Mouse (Mus musculus): ENCODE data around the gene Sgms1.

Sgms1 gene

GRCm38 (mm10) chr19:32199133-32199532 is 190.4 kb downstream of the Sgms1 start:
- DNase-seq, result no peak

DNA sequence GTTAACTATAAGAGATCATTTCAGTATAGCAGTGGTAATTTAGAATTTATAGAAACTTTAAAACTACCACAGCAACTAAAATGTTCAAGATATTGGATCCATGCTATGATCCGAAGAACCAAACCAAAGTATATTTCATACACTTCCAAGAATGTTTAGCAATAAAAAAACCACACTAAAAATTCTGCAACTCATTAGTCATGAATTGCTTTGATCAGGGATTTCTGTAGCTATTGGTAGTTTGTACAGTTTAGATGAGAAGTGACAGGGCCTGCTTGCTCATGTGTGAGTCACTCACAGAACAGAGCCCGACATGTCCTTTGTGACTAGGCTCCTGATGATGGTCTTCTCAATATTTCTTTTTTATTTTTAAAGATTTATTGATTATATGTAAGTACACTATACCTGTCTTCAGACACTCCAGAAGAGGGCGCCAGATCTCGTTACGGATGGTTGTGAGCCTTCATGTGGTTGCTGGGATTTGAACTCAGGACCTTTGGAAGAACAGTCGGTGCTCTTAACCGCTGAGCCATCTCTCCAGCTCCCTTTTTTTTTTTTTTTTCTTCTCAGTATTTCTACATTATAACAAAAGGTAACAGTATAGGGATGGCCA is 190.9 kb downstream of the Sgms1 start:
- no peak for DNase-seq

- no peak for DNase-seq
Observed at GRCm38 (mm10) chr19:32196976-32197819, 192.3 kb downstream of the Sgms1 start.

DNA sequence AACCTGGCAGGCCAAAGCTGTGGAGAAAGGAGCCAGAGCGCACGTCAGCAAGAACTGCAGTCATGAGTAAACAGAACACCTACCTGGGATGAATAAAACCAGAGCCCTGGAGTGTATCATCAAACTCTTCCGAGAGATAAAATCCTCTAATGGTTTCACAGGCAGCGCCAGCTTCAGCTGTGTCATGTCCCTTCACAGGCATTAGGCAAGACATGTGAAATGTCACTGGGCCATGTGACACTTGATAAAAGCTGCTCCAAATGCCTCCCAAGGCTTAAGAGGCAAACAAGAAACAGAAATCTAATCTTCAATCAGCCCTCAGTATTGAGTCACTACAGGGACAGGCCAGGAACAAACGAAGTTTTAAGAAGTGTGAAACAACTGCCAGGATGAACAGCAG is 193.3 kb downstream of the Sgms1 start:
- DNase-seq, result no peak

- no peak for DNase-seq
Observed at GRCm38 (mm10) chr19:32194863-32195262, 194.7 kb downstream of the Sgms1 start.

DNA sequence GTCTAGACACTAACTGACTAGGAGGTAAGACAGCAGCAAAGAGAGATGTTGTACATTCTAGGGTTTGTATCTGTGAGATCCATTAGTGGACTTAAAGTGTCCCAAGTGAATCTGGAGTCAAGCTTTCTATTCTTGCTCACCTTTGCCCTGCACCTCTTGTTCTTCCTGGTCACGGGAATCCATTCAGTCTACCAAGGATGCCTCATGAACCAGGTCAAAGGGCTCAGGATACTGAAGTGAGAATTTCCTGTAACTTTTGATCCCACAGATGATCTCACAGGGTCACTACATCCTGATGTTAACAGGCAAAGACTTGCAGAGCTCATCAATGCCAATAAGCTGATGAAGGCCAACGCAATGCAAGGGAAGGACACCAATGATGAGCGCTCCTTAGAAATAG is 195.4 kb downstream of the Sgms1 start:
- no peak for DNase-seq

GRCm38 (mm10) chr19:32191596-32191995 is 197.9 kb downstream of the Sgms1 start:
- DNase-seq, result no peak

GRCm38 (mm10) chr19:32189961-32190360 is 199.6 kb downstream of the Sgms1 start:
- no peak for DNase-seq

DNA sequence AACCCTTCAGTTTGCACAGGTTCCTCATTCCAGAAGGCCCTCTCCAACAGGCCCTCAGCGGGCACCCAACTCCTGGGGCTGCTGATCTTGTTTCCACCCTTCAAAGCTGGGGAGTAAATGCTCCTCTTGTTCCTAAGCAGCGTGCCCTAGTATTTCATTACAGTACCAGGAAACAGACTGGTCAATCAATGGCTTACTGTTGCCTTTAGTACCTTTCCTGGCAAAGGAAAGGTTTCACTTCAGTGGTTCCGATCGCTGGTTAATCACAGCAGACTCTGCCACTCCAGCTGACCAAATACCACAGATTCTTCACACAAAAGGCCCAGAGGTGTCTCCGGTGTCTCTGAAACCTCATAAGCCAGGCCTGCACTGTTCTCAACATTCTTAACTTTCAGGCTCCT is 200.5 kb downstream of the Sgms1 start:
- DNase-seq, result no peak

DNA sequence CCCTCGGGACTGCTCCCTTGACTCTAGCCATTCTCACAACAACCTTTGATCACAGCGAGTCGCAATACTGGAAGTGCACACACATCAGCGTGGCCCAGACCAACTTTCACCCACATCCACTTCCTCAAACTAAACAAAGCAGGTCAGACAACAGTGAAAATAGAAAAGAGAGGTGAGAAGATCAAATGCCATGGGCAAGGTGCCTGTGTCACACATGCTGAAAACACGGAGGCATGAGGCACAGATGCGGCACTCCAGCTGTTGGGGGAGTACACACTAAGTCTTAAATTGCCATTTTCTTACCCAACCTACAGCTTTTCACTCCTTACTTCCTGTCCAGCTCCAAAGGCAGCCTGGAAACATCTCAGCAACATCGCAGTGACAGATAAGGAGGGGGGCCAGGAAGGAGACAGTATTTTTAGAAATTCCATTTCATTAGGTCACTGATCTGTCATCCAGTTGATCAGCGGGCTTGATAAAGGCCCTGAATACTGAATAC is 202.9 kb downstream of the Sgms1 start:
- DNase-seq, result no peak

GRCm38 (mm10) chr19:32183005-32183404 is 206.5 kb downstream of the Sgms1 start:
- no peak for DNase-seq

DNA sequence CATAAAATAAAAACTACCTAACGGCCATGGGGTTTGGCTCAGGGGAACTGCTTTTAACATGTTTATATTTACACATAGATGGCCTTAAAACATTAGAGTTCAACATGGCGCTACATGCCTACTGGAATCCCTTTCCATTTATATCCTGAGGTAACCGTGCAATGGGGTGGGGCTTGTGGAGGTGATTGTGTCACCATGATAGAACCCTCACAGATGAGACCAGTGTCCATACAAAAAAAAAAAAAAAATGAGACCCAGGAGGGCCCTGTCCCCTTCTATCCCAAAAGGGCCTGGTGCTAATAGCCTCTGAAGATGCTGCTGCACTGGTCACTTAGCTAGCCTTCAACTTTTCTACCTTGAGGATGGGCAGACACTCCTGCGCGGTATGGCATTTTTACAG is 207.0 kb downstream of the Sgms1 start:
- DNase-seq, result no peak

DNA sequence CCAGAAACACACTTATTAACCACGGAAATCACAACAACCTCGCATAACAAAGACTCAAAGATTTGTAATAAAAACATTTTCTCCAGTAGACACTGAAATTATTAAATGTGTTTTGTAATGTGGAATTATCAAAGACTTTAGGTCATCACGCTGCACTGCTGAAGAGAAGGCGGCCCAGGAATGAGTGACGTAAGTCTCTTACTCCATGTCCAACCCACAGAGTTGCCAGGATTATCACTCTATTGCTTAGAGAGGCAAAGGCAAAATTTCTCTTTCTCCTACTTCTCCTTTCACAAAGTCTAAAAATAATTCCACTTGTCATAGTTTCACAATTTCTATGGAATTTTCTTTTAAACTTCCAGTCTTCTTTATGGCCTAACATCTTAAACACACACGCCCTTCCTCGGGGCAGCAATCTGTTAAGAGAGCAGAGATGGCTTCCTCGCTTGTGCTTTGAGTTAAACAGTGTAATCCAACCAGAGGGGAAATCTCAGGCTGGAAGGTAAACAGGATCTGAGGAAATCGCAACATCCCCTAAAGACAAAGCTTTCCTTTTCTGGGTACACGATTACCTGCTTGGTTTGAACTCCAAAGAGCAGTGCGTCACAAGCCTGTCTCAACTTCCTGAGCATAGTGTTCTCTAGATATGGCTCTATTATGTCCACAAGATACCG is 207.7 kb downstream of the Sgms1 start:
- DNase-seq, result no peak

DNA sequence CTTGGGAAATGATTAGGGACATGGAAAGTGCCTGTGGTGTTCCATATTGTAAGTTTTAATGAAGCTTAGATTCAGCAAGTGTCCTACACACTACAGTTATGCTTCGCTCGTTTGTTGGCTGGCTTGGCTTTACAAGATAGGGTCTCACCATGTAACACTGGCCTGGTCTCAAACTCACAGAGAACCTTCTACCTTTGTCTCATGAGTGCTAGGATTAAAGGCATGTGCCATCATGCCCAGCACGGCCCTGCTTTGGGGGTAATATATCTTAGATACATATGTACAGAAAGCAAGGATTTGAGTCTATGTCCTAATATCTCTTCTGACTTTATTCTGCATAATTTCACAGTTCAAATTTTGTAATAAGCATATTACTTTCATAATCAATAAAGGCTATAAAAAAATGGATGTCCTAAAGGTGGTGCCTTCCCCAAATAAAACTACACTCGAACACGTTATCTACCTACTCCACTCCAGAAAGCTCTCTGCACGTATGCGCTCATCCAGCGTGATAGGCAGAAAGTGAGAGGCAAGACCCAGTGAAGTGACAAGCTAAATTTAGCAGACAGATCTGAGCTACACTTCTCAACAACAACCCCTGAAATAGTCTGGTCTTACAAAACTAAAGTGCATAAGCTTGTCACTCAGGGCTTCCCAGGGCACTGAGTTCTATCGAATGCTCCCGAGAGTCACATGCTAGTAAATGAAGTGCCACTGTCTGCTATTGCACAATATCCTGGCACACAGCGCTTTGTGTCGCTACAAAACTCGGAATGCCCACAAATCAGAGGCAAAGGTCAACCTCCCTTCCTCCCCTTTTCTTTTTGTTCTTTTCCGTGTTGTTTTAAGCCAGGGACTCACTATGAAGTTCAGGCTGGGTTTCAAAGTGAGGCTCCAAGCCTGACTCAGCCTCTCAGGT is 208.5 kb downstream of the Sgms1 start:
- no peak for DNase-seq

DNA sequence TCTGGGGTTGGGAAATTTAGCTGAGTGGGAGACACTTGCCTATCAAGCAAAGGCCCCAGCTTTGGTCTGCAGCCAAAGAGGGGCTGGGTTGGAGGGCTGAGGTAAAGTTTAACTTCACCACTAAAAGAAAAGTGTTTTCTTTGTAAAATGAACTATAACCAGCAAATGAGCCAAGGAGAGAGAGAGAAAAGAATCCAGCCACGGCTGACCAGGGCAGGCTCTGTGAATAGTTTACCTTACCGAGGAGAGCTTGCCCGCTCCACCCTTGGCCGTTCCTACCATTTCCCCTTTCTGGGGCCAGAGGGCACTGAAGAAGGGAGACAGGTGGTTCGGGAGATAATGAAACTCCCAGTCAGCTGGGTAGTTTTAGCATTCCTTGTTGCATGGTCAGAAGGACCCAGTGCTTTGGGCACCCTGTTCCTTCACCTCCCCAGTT is 209.5 kb downstream of the Sgms1 start:
- DNase-seq, result no peak

DNA sequence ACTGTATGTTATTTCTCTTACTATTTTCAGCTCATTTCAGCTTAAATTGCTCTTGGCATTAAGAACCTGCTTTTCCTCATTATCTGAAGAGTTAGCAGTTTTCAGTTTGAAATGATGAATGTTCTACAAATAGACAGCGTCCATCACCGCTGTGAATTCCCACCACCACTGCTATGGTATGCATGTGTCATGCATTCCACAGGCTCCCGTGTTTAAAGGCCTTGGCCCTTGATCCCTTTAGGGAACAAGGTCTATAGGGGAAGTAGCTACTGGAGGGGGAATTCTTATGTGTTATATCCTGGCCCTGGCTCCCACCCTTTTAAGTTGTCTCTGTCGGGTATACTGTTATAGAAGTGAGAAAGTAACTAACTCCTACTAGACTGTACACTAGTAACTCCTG is 210.0 kb downstream of the Sgms1 start:
- DNase-seq, result no peak

DNA sequence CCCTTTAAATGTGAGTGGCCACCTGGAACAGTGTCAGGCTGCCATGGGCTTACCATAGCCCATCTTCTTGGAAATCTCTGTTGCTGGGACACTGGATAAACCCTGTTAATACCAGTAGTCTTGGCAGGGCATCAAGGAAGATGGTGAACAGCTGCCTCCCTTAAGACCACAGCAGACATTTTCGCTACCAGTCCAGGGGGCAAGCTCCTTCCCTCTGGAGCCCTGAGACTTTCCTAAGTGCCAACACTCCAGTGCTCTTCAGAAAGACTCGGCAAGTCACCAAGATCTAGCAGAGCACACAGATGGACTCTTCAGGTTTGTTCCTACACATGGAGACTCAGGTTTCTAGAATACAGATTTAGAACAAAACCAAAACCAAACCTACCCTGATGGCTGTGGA is 211.4 kb downstream of the Sgms1 start:
- no peak for DNase-seq

DNA sequence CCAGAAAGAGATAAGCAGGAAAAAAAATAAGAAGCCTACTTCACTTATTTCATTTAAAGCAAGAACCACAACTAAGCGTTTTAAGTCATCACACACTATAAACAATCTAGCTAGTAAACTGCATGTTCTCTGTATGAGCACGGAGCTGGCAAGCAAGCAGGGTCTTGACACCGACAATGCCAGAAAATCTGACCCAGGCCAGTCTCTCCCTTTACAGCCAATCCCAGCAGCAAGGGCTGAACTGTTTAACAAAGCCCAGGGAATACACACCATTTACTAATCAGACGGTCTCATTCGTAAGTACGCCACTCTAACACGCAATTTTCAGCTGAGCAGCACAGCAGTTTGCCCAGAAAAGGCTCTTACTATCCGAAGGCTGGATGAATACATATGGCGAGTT is 213.1 kb downstream of the Sgms1 start:
- no peak for DNase-seq

GRCm38 (mm10) chr19:32175991-32176390 is 213.5 kb downstream of the Sgms1 start:
- no peak for DNase-seq

- DNase-seq, result no peak
Observed at GRCm38 (mm10) chr19:32175013-32175412, 214.5 kb downstream of the Sgms1 start.

GRCm38 (mm10) chr19:32174561-32174960 is 215.0 kb downstream of the Sgms1 start:
- no peak for DNase-seq

DNA sequence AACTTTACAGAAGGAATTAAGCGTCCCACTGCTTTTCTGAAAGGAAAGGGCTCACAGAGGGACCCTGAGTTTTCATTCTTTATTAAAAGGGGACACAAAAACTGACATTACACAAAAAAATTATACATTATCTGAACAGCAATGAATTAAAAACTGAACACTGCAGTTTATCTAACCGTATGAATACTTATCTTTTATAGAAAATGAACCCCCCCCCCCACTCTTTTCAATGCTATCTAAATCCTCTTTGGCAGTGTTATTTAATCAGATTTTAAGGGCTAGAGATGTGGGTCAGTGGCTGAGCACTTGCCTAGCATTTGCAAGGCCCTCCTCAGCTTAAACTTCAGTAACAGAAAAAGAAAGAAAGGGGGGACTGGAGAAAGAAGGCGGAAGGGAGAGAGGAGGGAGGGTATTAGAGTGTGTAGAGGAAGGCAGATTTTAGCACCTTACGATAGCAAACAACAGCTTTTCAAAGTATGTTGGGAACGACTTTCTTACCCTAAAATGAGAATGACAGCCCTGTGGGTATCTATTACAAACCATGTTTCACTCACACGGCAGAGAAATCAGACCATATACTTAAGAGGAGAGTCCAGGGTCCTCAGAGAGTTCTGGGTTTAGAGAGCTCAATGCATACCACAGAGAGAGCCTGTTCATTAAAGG is 215.9 kb downstream of the Sgms1 start:
- no peak for DNase-seq
